Mouse (Mus musculus): Measurements from ENCODE around the gene Dbr1. TPM values are rescaled to one million over a fixed set of nuclear protein-coding genes. Genes with fewer than 3 reads are reported as not detected.
A peak's percentile ranks its signal among the peaks of the same experiment; 100 is the strongest.

Gene Dbr1
- 13.9 and 15.8 TPM in 2 replicates for polyA plus RNA-seq (2015; fragmentation: Nextera tagmentation; extraction: Ambion mirVana)

GRCm38 (mm10) chr9:99575677-99576480 is at the start of gene Dbr1:
TSS of gene Dbr1 (plus strand) at chr9:99575799.
- under 1% methylated on average over 57 of the region's 57 CpGs for WGBS (ENCODE audit: insufficient replicate concordance)
- peak; percentile 96 for ATAC-seq (ENCODE audit: low read depth)
- Histone ChIP-seq H3K4me1 (ENCODE audit: control insufficient read depth, low read depth, low read length) (peaks cover 9% of the 10 kb centered on the region), H3K9ac (ENCODE audit: low read depth, low read length) (peak within 1 kb of the TSS; percentile 94), H3K36me3 (ENCODE audit: control insufficient read depth, insufficient read depth) (peaks cover 3% of the 10 kb centered on the region; the same call in 1 of the 2 replicates), H3K27me3 (ENCODE audit: control insufficient read depth, insufficient read depth, low read depth, low read length) (no peaks in the 10 kb centered on the region), H3K4me2 (ENCODE audit: low read depth, low read length) (peak within 1 kb of the TSS; percentile 77), H3K4me3 (ENCODE audit: low read depth, low read length) (peak within 1 kb of the TSS; percentile 92), H3K27ac (ENCODE audit: low read length) (peak within 1 kb of the TSS; percentile 84), H3K9me3 (replicated peaks; ENCODE audit: control insufficient read depth, low read length) (no peaks in the 10 kb centered on the region)

- Histone ChIP-seq H3K9ac (ENCODE audit: low read depth, low read length) (no peak overlapping the region), H3K9me3 (replicated peaks; ENCODE audit: control insufficient read depth, low read length) (no peaks in the 10 kb centered on the region), H3K27ac (ENCODE audit: low read length) (no peak overlapping the region), H3K4me3 (ENCODE audit: low read depth, low read length) (no peak overlapping the region), H3K4me2 (ENCODE audit: low read depth, low read length) (no peak overlapping the region), H3K27me3 (ENCODE audit: control insufficient read depth, insufficient read depth, low read depth, low read length) (no peaks in the 10 kb centered on the region), H3K4me1 (ENCODE audit: control insufficient read depth, low read depth, low read length) (no peaks in the 10 kb centered on the region), H3K36me3 (ENCODE audit: control insufficient read depth, insufficient read depth) (peaks cover 10% of the 10 kb centered on the region)
- WGBS (ENCODE audit: insufficient replicate concordance), result 59% methylated on average over 1 of the region's 1 CpGs
- no peak for ATAC-seq (ENCODE audit: low read depth)
Measured at GRCm38 (mm10) chr9:99531865-99532264, 43.7 kb upstream of the Dbr1 start.

- ATAC-seq (ENCODE audit: low read depth), result no peak
- Histone ChIP-seq H3K9ac (ENCODE audit: low read depth, low read length) (no peak overlapping the region), H3K9me3 (replicated peaks; ENCODE audit: control insufficient read depth, low read length) (no peaks in the 10 kb centered on the region), H3K4me1 (ENCODE audit: control insufficient read depth, low read depth, low read length) (no peaks in the 10 kb centered on the region), H3K4me2 (ENCODE audit: low read depth, low read length) (no peak overlapping the region), H3K27ac (ENCODE audit: low read length) (no peak overlapping the region), H3K36me3 (ENCODE audit: control insufficient read depth, insufficient read depth) (no peaks in the 10 kb centered on the region), H3K4me3 (ENCODE audit: low read depth, low read length) (no peak overlapping the region), H3K27me3 (ENCODE audit: control insufficient read depth, insufficient read depth, low read depth, low read length) (no peaks in the 10 kb centered on the region)
- 81% methylated on average over 1 of the region's 1 CpGs for WGBS (ENCODE audit: insufficient replicate concordance)
Measured at GRCm38 (mm10) chr9:99546259-99546658, 29.3 kb upstream of the Dbr1 start.

DNA sequence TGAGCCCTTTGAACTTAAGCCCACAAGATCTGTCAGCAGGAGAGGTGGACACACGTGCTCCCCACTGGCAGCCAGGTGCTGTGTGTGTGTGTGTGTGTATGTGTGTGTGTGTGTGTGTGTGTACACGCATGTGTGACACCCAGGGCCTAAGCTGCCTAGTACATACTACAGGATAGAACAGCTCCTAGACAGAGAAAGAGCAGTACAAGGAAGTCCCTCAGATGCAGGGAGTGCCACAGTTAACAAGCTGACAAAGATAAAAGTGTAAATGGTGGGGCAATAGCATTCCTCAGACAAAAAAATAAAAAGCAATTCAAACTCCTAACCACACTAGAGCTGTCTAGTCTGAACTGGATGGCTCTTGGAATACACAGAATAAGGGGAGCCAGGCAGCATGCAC is 23.5 kb upstream of the Dbr1 start:
- H3K4me3 ChIP-seq (ENCODE audit: low read depth, low read length), result no peak overlapping the region
- no peak overlapping the region for H3K9ac ChIP-seq (ENCODE audit: low read depth, low read length)
- no peaks in the 10 kb centered on the region; the same call in 1 of the 2 replicates for H3K4me1 ChIP-seq (ENCODE audit: control insufficient read depth, low read depth, low read length)
- H3K27me3 ChIP-seq (ENCODE audit: control insufficient read depth, insufficient read depth, low read depth, low read length), result no peaks in the 10 kb centered on the region
- no peak for ATAC-seq (ENCODE audit: low read depth)
- no peak overlapping the region for H3K27ac ChIP-seq (ENCODE audit: low read length)
- H3K36me3 ChIP-seq (ENCODE audit: control insufficient read depth, insufficient read depth), result no peaks in the 10 kb centered on the region
- WGBS (ENCODE audit: insufficient replicate concordance), result 47% methylated on average over 2 of the region's 2 CpGs
- no peaks in the 10 kb centered on the region for H3K9me3 ChIP-seq (replicated peaks; ENCODE audit: control insufficient read depth, low read length)
- no peak overlapping the region for H3K4me2 ChIP-seq (ENCODE audit: low read depth, low read length)

DNA sequence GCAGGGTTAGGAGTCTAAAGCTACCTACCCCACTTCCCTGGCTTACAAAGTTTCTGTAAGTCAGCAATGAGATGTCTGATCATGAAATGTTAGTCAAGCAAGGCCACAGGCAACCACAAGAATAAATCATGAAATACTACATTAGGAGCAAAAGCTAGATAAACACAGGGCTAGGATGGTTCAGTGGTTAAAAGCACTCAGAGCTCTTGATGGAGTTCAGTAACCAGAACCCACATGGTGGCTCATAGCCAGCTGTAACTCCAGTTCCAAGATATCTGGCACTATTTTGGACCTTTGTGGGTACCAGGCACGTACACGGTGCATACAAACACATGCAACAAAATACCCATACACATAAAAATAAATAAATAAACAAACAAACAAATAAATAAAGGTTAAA is 22.6 kb upstream of the Dbr1 start:
- no peak for ATAC-seq (ENCODE audit: low read depth)
- 53% methylated on average over 2 of the region's 2 CpGs for WGBS (ENCODE audit: insufficient replicate concordance)
- Histone ChIP-seq H3K4me2 (ENCODE audit: low read depth, low read length) (no peak overlapping the region), H3K4me1 (ENCODE audit: control insufficient read depth, low read depth, low read length) (peaks cover 8% of the 10 kb centered on the region), H3K9ac (ENCODE audit: low read depth, low read length) (no peak overlapping the region), H3K9me3 (replicated peaks; ENCODE audit: control insufficient read depth, low read length) (no peaks in the 10 kb centered on the region), H3K27me3 (ENCODE audit: control insufficient read depth, insufficient read depth, low read depth, low read length) (no peaks in the 10 kb centered on the region), H3K4me3 (ENCODE audit: low read depth, low read length) (no peak overlapping the region), H3K27ac (ENCODE audit: low read length) (no peak overlapping the region), H3K36me3 (ENCODE audit: control insufficient read depth, insufficient read depth) (no peaks in the 10 kb centered on the region)

- peaks cover 8% of the 10 kb centered on the region for H3K4me1 ChIP-seq (ENCODE audit: control insufficient read depth, low read depth, low read length)
- no peak overlapping the region for H3K4me2 ChIP-seq (ENCODE audit: low read depth, low read length)
- no peaks in the 10 kb centered on the region for H3K9me3 ChIP-seq (replicated peaks; ENCODE audit: control insufficient read depth, low read length)
- no peak overlapping the region for H3K4me3 ChIP-seq (ENCODE audit: low read depth, low read length)
- no peaks in the 10 kb centered on the region for H3K27me3 ChIP-seq (ENCODE audit: control insufficient read depth, insufficient read depth, low read depth, low read length)
- no peak for ATAC-seq (ENCODE audit: low read depth)
- no peak overlapping the region for H3K9ac ChIP-seq (ENCODE audit: low read depth, low read length)
- no peak overlapping the region for H3K27ac ChIP-seq (ENCODE audit: low read length)
- no peaks in the 10 kb centered on the region for H3K36me3 ChIP-seq (ENCODE audit: control insufficient read depth, insufficient read depth)
Measured at GRCm38 (mm10) chr9:99554052-99554451, 21.5 kb upstream of the Dbr1 start.

GRCm38 (mm10) chr9:99555253-99555652 is 20.3 kb upstream of the Dbr1 start:
- no peak overlapping the region for H3K4me3 ChIP-seq (ENCODE audit: low read depth, low read length)
- H3K27me3 ChIP-seq (ENCODE audit: control insufficient read depth, insufficient read depth, low read depth, low read length), result no peaks in the 10 kb centered on the region
- 35% methylated on average over 3 of the region's 3 CpGs for WGBS (ENCODE audit: insufficient replicate concordance)
- no peaks in the 10 kb centered on the region for H3K9me3 ChIP-seq (replicated peaks; ENCODE audit: control insufficient read depth, low read length)
- no peaks in the 10 kb centered on the region for H3K36me3 ChIP-seq (ENCODE audit: control insufficient read depth, insufficient read depth)
- H3K4me2 ChIP-seq (ENCODE audit: low read depth, low read length), result no peak overlapping the region
- H3K27ac ChIP-seq (ENCODE audit: low read length), result no peak overlapping the region
- peaks cover 8% of the 10 kb centered on the region for H3K4me1 ChIP-seq (ENCODE audit: control insufficient read depth, low read depth, low read length)
- no peak for ATAC-seq (ENCODE audit: low read depth)
- H3K9ac ChIP-seq (ENCODE audit: low read depth, low read length), result no peak overlapping the region

- Histone ChIP-seq H3K36me3 (ENCODE audit: control insufficient read depth, insufficient read depth) (no peaks in the 10 kb centered on the region), H3K27me3 (ENCODE audit: control insufficient read depth, insufficient read depth, low read depth, low read length) (no peaks in the 10 kb centered on the region), H3K4me3 (ENCODE audit: low read depth, low read length) (no peak overlapping the region), H3K9me3 (replicated peaks; ENCODE audit: control insufficient read depth, low read length) (no peaks in the 10 kb centered on the region), H3K27ac (ENCODE audit: low read length) (no peak overlapping the region), H3K4me1 (ENCODE audit: control insufficient read depth, low read depth, low read length) (peaks cover 8% of the 10 kb centered on the region), H3K4me2 (ENCODE audit: low read depth, low read length) (no peak overlapping the region), H3K9ac (ENCODE audit: low read depth, low read length) (no peak overlapping the region)
- 24% methylated on average over 8 of the region's 8 CpGs for WGBS (ENCODE audit: insufficient replicate concordance)
- peak; percentile 58 for ATAC-seq (ENCODE audit: low read depth)
Measured at GRCm38 (mm10) chr9:99557580-99558300, 17.9 kb upstream of the Dbr1 start.
